Mouse (Mus musculus): ENCODE measurements at regions not wholly inside any gene's neighbourhood (a gene's known extent, or its start where the extent isn't known, plus 50 kb on each side); places are given as distances from the start of the nearest gene placed in this dataset.

DNA sequence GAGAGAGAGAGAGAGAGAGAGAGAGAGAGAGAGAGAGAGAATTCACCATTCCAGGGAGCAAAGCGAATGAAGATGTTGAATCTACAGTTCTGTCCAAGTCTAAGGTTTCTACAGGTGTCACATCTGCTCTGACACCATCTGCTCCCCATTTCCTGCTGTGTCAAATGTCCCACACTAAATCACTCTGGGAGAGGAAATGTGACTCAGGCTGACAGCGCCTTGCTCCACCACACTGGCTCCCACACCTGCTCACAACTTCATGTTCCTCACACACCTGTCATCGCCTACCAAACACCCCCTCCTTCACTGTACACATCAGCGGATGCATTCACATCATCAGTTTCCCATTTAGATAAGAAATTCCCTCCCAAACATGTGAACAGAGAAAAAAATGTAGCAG, 366.3 kb downstream of the Synb start:
- TF ChIP-seq POLR2A (IDR thresholded peaks at IDR 0.05; ENCODE audit: insufficient read length, low read depth), result no peak
- TF ChIP-seq USF1 (IDR thresholded peaks at IDR 0.05; ENCODE audit: low read depth), result no peak
- peak in 2 of 3 experiments; percentile 28 to 80 for TF ChIP-seq MYOG (IDR thresholded peaks at IDR 0.05; ENCODE audit: control insufficient read depth in 1 of 3, insufficient read depth in 1 of 3, insufficient read length in 2 of 3, low read depth in 2 of 3)
- peak in 2 of 3 experiments; percentile 86 to 90 for TF ChIP-seq MYOD1 (IDR thresholded peaks at IDR 0.05; ENCODE audit: control insufficient read depth in 1 of 3, insufficient read length in 2 of 3, low read depth in 2 of 3)
- TF ChIP-seq E2F4 (IDR thresholded peaks at IDR 0.05; ENCODE audit: insufficient read depth), result no peak
- peak; percentile 96 for TF ChIP-seq TCF3 (IDR thresholded peaks at IDR 0.05; ENCODE audit: insufficient read length, low read depth)
- TF ChIP-seq CEBPB (IDR thresholded peaks at IDR 0.05; ENCODE audit: insufficient read depth, poor library complexity, severe bottlenecking), result no peak
- no peak for TF ChIP-seq REST (IDR thresholded peaks at IDR 0.05; ENCODE audit: insufficient read depth, insufficient read length)
- no peak for TF ChIP-seq POLR2AphosphoS2 (IDR thresholded peaks at IDR 0.05; ENCODE audit: insufficient read length, low read depth)
- TF ChIP-seq MAX (IDR thresholded peaks at IDR 0.05; ENCODE audit: low read depth), result no peak
